Mouse (Mus musculus) stomach, postnatal 0 days (tissue): Measurements from ENCODE around the gene Sema6d. TPM values are rescaled to one million over a fixed set of nuclear protein-coding genes. Genes with fewer than 3 reads are reported as not detected.

Source experiments
- ATAC-seq: fragments of 200-750 bp; cut with Nextera tagmentation; 2 replicates; pipeline ENCODE4 v1.8.0; 2017; ENCODE audit not compliant: low FRiP score, low TSS enrichment
- DNase-seq: peaks from one replicate; pipeline ENCODE4 v3.0.0-alpha.2; 2016; ENCODE audit warnings: low spot score
- H3K27ac ChIP-seq: fragments of 300-500 bp; sonication (generic); replicated peaks from 2 replicates; pipeline ENCODE4 v1.5.1; 2014; ENCODE audit warnings: mild to moderate bottlenecking, control low read depth
- H3K27me3 ChIP-seq: fragments of 300-500 bp; sonication (generic); 2 replicates; pipeline ENCODE4 v1.6.1; 2014; ENCODE audit warnings: low read length; ENCODE audit not compliant: control insufficient read depth, insufficient read depth
- H3K36me3 ChIP-seq: fragments of 300-500 bp; sonication (generic); 2 replicates; pipeline ENCODE4 v1.6.1; 2014; ENCODE audit warnings: low read length, mixed read lengths; ENCODE audit not compliant: control insufficient read depth, insufficient read depth
- H3K4me1 ChIP-seq: fragments of 300-500 bp; sonication (generic); replicated peaks from 2 replicates; pipeline ENCODE4 v1.6.1; 2014; ENCODE audit warnings: antibody characterized with exemption; ENCODE audit not compliant: control insufficient read depth, insufficient read depth
- H3K4me2 ChIP-seq: fragments of 300-500 bp; sonication (generic); replicated peaks from 2 replicates; pipeline ENCODE4 v1.6.1; 2014; ENCODE audit warnings: low read depth, mild to moderate bottlenecking, control low read depth, moderate library complexity
- H3K4me3 ChIP-seq: fragments of 300-500 bp; sonication (generic); 2 replicates; pipeline ENCODE4 v1.5.1; 2014; ENCODE audit warnings: low read depth, low read length, control low read depth
- H3K9ac ChIP-seq: fragments of 300-500 bp; sonication (generic); 2 replicates; pipeline ENCODE4 v1.6.1; 2014; ENCODE audit warnings: mild to moderate bottlenecking, low read length, control low read depth, mixed read lengths
- H3K9me3 ChIP-seq: fragments of 300-500 bp; sonication (generic); 2 replicates; pipeline ENCODE4 v1.6.1; 2016; ENCODE audit warnings: low read length; ENCODE audit not compliant: control insufficient read depth
- CTCF ChIP-seq: IDR thresholded peaks from 2 replicates; pipeline ENCODE4 v1.5.1; 2016; ENCODE audit warnings: antibody characterized with exemption, low read depth, mild to moderate bottlenecking, moderate library complexity
- EP300 ChIP-seq: optimal IDR thresholded peaks from 2 replicates; pipeline ENCODE3; 2016; ENCODE audit warnings: antibody characterized with exemption
- WGBS: fragments of 180-500 bp; shearing (Covaris S2); extraction: QIAGEN DNeasy Blood & Tissue Kit; methylation state at CpG from one replicate; pipeline ENCODE4 v1.1.7; 2014; 5-methylcytosine and 5-hydroxymethylcytosine counted together
- polyA plus RNA-seq: library from polyadenylated mRNA; unstranded; fragments of >200 nt; fragmentation: Nextera tagmentation; extraction: Ambion mirVana; gene quantifications from 2 replicates; pipeline ENCODE4 v1.2.1, GENCODE M21; 2015

The Sema6d gene
- polyA plus RNA-seq, 1 experiment from 2014 or later, result 2.1 TPM

GRCm38 (mm10) chr2:124309361-124310128 is 219.8 kb downstream of the Sema6d start:
- no peak overlapping the region for H3K4me3 ChIP-seq
- H3K27ac ChIP-seq, result no peak overlapping the region
- H3K9ac ChIP-seq, result no peak overlapping the region
- no peaks in the 10 kb centered on the region for H3K9me3 ChIP-seq
- H3K36me3 ChIP-seq, result no peaks in the 10 kb centered on the region
- H3K4me2 ChIP-seq, result no peak overlapping the region
- WGBS, result 68% methylated on average over 6 of the region's 6 CpGs
- ATAC-seq, result peak; percentile 98
- H3K27me3 ChIP-seq, result no peaks in the 10 kb centered on the region
- H3K4me1 ChIP-seq, result no peaks in the 10 kb centered on the region
- DNase-seq, result peak; percentile 43
- TF ChIP-seq CTCF, result no peak
- no peak for TF ChIP-seq EP300

GRCm38 (mm10) chr2:124322528-124323215 is 232.9 kb downstream of the Sema6d start:
- Histone ChIP-seq H3K9ac (no peak overlapping the region), H3K4me2 (no peak overlapping the region), H3K9me3 (no peaks in the 10 kb centered on the region), H3K4me1 (no peaks in the 10 kb centered on the region), H3K4me3 (no peak overlapping the region), H3K36me3 (no peaks in the 10 kb centered on the region), H3K27ac (no peak overlapping the region), H3K27me3 (no peaks in the 10 kb centered on the region)
- WGBS, result 64% methylated on average over 5 of the region's 5 CpGs
- TF ChIP-seq CTCF (no peak), EP300 (no peak)
- DNase-seq (no peak), ATAC-seq (no peak)

DNA sequence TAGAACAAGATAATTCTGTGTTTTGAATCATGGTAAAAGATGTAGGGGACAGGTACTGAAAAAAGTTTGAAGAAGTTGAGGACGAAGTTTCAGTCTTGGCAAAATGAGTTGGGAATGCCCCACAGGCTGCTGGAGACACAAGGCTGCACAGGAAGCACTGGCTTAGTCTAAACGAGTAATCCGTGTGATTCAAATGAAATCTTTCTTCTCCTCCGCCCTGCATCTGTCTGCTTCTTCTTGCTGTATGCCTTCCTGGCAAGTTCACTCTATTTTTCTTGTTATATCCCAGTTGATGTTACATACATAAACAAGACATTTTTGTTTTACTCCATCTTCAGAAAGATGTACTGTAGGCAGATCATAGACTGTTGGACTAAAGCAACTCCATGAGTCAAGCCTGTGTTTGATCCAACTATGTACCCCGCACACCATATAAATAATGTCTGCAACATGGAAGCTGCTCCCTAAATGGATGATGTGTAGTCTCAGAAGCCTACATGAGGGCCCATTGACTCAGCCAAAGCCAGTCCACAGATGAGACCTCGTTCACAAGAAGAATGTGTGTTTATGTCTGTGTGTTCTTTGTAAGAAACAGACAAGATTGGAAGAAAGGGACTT is 234.4 kb downstream of the Sema6d start:
- WGBS, result 37% methylated on average over 6 of the region's 6 CpGs
- H3K9me3 ChIP-seq, result no peaks in the 10 kb centered on the region
- no peak for TF ChIP-seq EP300
- no peak for TF ChIP-seq CTCF
- H3K4me3 ChIP-seq, result no peak overlapping the region
- no peaks in the 10 kb centered on the region for H3K36me3 ChIP-seq
- H3K4me1 ChIP-seq, result no peaks in the 10 kb centered on the region
- H3K4me2 ChIP-seq, result no peak overlapping the region
- H3K27me3 ChIP-seq, result no peaks in the 10 kb centered on the region
- ATAC-seq (no peak), DNase-seq (no peak)
- no peak overlapping the region for H3K9ac ChIP-seq
- no peak overlapping the region for H3K27ac ChIP-seq

DNA sequence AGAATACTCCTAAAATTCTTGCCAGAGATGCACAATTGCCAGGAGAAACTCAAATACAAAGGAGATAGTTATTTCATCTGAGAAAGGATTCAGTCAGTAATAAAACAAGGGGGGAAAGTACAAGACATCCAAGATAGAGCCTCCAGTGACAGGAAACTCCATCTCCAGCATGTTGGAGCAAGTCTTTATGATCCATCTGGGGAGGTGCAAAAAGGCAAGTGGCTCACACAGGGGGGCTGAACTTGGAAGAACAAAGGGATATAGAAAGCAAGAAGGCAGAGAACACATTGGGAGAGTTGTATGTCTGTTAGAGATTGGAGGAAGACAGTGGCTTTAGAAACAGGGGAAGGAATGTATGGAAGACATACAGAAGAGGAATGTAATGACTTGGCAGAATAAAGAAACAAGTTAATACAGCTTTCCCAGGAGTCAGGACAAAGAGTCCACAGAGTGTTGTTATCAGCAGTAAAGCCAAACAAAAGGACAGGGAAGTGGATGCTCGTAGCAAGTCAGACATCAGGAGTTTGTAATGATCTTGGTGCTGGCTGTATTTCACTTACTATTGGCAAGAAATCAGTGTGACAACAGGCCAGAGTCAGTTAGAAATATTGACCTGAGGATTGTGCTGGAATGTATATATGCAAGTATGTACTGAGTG is 239.8 kb downstream of the Sema6d start:
- H3K4me3 ChIP-seq, result no peak overlapping the region
- H3K36me3 ChIP-seq, result no peaks in the 10 kb centered on the region
- H3K27ac ChIP-seq, result no peak overlapping the region
- DNase-seq, result no peak
- no peak overlapping the region for H3K4me2 ChIP-seq
- ATAC-seq, result no peak; the same call in 1 of the 2 replicates
- 21% methylated on average over 1 of the region's 1 CpGs for WGBS
- H3K4me1 ChIP-seq, result no peaks in the 10 kb centered on the region
- no peak for TF ChIP-seq CTCF
- no peak for TF ChIP-seq EP300
- H3K9me3 ChIP-seq, result no peaks in the 10 kb centered on the region
- H3K9ac ChIP-seq, result no peak overlapping the region
- no peaks in the 10 kb centered on the region for H3K27me3 ChIP-seq

- no peak for DNase-seq
- TF ChIP-seq EP300 (no peak), CTCF (no peak)
- no peaks in the 10 kb centered on the region for H3K27me3 ChIP-seq
- no peak overlapping the region for H3K4me2 ChIP-seq
- H3K4me3 ChIP-seq, result no peak overlapping the region
- no peak overlapping the region for H3K9ac ChIP-seq
- no peak overlapping the region for H3K27ac ChIP-seq
- 72% methylated on average over 5 of the region's 5 CpGs for WGBS
- no peaks in the 10 kb centered on the region for H3K4me1 ChIP-seq
- H3K9me3 ChIP-seq, result no peaks in the 10 kb centered on the region
- H3K36me3 ChIP-seq, result no peaks in the 10 kb centered on the region
- ATAC-seq, result no peak
Observed at GRCm38 (mm10) chr2:124332890-124333289, 243.1 kb downstream of the Sema6d start.
